Mouse (Mus musculus): ENCODE measurements at regions not wholly inside any gene's neighbourhood (a gene's known extent, or its start where the extent isn't known, plus 50 kb on each side); places are given as distances from the start of the nearest gene placed in this dataset.

GRCm38 (mm10) chr4:101320587-101320986 lies 55.5 kb upstream of the Jak1 start:
- peak; percentile 62 for TF ChIP-seq CTCF (conservative IDR thresholded peaks at IDR 0.05; ENCODE audit: insufficient read depth, insufficient read length, low read depth, low read length)
- TF ChIP-seq POLR2A (IDR thresholded peaks at IDR 0.05; ENCODE audit: low read depth, low read length), result no peak
